Mouse (Mus musculus) heart, postnatal 10 days (tissue): ENCODE results near the gene Hormad1. TPM values are rescaled to one million over a fixed set of nuclear protein-coding genes. Genes with fewer than 3 reads are reported as not detected.

ENCODE experiments used
- DNase-seq, 2 experiments: peaks; one replicate each; pipeline ENCODE4 v3.0.0; 2021
- intact Hi-C: fragments of 180-260 bp; cut with DNase I; formaldehyde crosslinking; loops from one replicate; pipeline ENCODE4 v1.15.1; 2025
- total RNA-seq, 2 experiments: library from RNA; stranded (reverse); gene quantifications; 2 replicates each; pipeline ENCODE4 v1.2.3; 2021

Hormad1 gene
- total RNA-seq, 2 experiments from 2014 or later, result not detected

DNA sequence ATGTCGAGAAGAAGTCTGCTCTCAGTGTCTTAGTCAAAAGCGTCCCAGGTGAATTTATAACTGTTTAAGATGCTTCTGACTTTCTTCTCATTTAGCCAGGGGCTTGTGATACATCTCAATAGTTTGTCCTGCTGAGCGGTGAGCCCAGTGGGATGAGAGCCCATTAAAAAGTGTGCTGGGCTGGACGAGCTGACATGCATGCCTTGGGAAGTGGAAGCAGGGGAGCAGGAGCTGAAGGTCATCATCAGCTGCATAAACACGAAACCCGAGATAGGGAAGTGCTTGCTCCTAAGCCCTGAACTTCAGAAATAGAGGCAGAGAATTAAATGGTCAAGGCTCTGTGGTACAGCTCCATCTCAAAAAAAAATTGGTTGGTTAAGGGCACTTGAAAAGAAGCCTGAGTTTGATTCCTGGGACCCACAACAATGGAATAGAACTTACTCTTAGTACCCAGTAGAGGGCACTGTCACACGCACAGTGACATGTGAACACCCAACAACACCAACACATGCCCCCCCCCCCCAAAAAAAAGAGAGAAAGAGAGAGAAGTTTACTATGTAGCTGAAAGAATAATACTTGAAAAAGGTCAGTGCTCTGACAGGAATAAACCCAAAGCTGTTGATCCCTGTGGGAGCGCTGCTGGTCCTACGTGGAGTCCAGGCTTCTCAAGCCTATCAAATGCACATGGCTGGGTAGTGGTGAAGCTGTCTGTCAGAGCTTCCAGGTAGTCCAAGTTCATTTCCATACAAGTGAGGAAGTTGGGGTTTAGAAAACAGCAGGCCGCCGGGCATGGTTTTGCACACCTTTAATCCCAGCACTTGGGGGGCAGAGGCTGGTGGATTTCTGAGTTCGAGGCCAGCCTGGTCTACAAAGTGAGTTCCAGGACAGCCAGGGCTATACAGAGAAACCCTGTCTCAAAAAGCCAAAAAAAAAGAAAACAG is 73.4 kb downstream of the Hormad1 start:
- intact Hi-C loops, result loop anchor here (1.0 to 2.0 kb wide), 2 partner anchors 43 to 140 kb away; no protein-coding TSS in a partner anchor
- no peak for DNase-seq

DNA sequence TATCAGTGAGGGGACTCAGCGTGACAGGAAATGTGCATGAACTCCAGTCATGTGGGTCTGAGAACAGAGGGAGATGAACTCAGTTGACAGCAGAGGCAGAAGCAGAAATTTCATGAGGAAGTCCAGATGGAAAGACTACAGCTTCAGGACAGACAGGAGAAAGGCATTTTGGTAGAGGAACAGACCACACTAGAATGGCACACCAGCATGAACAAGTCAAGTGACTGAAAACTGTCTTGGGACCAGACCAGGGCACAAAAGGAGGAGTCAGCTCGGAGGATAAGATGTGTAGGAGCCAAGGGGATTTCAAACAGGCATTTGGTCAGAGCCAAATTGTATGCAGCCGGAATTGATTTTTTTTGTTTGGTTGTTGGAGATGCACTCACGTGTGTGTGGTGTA is 76.2 kb downstream of the Hormad1 start:
- DNase-seq, result no peak
- intact Hi-C loops, result no loop called here

DNA sequence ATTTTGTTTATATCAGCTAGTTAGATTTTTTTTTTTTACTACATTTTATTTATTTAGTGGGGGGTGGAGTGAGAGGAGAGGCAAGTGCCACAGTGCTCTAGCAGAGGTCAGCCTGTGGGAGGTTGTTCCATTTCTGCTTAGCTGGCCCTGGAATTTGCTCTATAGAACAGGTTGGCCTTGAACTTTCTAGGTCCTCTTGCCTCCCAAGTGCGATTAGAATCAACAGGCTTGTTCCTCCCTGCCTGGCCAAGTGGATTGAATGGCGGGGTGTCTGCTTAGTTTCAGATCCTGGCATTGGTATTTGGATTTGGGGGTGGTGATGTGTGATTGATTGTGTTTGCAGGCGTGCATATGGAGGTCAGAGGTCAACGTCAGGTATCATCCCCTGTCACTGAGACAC is 76.6 kb downstream of the Hormad1 start:
- intact Hi-C loops, result no loop called here
- DNase-seq, result no peak

Other genes starting within 250 kb of the Hormad1 start
- 10 to 100 TPM; 58.4 to 65.6 TPM for gene Cers2, start 244.9 kb upstream of the Hormad1 start, total RNA-seq
- gene Setdb1, start 202.5 kb upstream of the Hormad1 start, total RNA-seq, result 10 to 100 TPM; 16.2 to 18.2 TPM
- gene 4930558C23Rik, start 156.8 kb upstream of the Hormad1 start, total RNA-seq, result not detected
- 10 to 100 TPM; 53.0 to 56.1 TPM for gene Arnt, start 125.3 kb upstream of the Hormad1 start, total RNA-seq
- 10 to 100 TPM; 17.5 to 17.9 TPM for gene Ctsk, start 60.4 kb upstream of the Hormad1 start, total RNA-seq
- gene Ctss, start 32.9 kb upstream of the Hormad1 start, total RNA-seq, result 1 to 10 TPM; 8.1 to 9.0 TPM
- 10 to 100 TPM; 20.1 to 23.0 TPM for gene Golph3l, start 29.3 kb downstream of the Hormad1 start, total RNA-seq
- gene Ensa, start 65.3 kb downstream of the Hormad1 start, total RNA-seq, result 10 to 100 TPM; 61.4 to 63.6 TPM
- gene Mcl1, start 99.1 kb downstream of the Hormad1 start, total RNA-seq, result 100 to 1,000 TPM; 147 to 161 TPM
- 10 to 100 TPM; 32.2 to 37.4 TPM for gene Adamtsl4, start 128.2 kb downstream of the Hormad1 start, total RNA-seq
- 10 to 100 TPM; 49.2 to 59.2 TPM for gene Ecm1, start 179.9 kb downstream of the Hormad1 start, total RNA-seq
- gene Tars2, start 200.5 kb downstream of the Hormad1 start, total RNA-seq, result 10 to 100 TPM; 33.5 to 39.6 TPM